Mouse (Mus musculus) liver, embryonic 14.5 days (tissue): Measurements from ENCODE around the gene Rock2.

Source experiments
- CTCF ChIP-seq: IDR thresholded peaks from 2 replicates; pipeline ENCODE4 v1.5.1; 2016; ENCODE audit warnings: antibody characterized with exemption, low read depth, control low read depth
- EP300 ChIP-seq: IDR thresholded peaks from 2 replicates; pipeline ENCODE4 v1.6.1; 2016; ENCODE audit warnings: antibody characterized with exemption, low read depth

DNA sequence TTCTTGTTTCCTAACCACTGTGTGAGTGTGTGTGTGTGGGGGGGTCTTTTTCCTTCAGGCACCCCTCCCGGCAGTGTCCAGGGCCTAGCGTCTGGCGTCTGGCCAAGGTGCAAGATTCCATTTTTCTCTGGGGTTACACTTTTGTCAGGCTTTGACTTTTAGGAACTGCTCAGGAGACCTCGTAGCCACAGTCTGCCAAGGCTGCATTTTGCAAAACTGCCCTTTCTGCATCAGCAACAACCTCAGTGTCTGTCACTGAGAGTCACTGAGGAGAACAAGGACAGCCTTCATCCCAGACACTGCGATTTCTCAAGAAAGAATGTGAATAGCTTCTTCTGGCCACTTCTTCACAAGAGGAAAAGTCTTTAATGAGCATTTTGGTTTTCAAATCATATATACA lies 17.6 kb upstream of the Rock2 start:
- TF ChIP-seq EP300 (no peak), CTCF (no peak)
